Mouse (Mus musculus) B cell, adult 2 months (primary cell): ENCODE results near the gene Gtf3c6.

Experiments used
- DNase-seq, 2 experiments: peaks; one replicate each; pipeline ENCODE4 v3.0.0; 2022

Gene Gtf3c6

DNA sequence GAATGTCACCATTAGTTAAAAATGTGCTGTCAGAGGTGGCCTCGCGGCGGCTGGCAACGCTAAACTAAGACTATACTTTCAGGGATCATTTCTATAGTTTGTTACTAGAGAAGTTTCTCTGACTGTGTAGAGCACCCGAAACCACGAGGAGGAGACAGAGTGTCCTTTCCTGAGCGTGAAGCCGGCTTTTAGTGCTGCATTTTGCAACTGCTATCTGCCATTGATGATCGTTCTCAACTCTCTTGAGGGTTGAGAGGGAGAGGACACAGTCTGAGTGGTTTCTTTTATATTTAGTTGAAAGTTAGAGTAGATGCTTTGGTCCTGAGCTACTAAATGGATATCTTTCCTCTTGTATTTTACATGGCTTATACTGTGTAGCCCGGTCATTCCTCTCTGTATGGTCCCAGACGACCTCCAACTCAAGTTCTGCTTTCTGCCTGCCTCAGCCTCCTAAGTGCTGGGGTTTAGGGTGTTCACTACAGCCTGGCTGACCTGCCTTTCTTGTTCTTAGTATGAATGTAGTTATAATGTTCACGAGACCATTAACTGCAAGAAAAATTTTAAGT lies 576 bp upstream of the Gtf3c6 start:
- peak; percentile 78 to 81 for DNase-seq

DNA sequence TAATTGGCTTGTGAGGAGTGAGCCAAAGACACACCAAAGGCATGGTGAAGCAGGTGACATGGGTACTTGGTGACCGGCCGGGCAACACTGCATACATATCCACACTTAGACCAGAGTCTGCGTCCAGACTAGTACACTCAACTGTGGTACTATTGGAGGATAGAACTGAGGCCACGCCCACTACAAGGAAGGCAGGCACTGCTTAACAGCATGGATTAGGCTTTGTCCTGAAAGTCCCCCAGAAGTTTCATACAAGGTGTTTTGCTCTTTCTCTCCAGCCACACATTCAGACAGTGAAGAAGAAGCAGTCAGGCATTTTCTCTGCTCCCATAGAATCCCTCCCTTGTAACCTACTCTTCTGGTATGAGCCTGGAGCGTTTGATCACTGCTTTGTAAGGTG lies 1.2 kb downstream of the Gtf3c6 start:
- DNase-seq = peak; percentile 39 to 40

DNA sequence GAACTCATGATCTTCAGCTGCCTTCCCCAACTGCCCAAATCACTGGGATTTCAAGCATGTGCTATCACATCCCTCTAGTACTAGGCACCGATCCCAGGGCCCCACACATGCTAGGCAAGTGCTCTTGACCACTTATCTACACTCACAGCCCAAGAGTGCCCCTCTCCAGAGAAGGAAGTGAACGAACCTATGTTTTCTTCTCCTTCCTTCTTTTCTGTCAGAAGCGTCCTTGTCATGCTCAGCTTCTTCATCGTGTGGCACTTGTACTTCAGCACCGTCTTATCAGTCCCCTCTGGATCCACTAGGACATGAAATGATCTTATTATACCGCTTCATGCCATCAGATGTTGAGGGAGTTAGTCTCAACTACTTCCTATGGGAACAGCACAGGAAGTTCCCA lies 6.9 kb downstream of the Gtf3c6 start:
- DNase-seq = no peak

DNA sequence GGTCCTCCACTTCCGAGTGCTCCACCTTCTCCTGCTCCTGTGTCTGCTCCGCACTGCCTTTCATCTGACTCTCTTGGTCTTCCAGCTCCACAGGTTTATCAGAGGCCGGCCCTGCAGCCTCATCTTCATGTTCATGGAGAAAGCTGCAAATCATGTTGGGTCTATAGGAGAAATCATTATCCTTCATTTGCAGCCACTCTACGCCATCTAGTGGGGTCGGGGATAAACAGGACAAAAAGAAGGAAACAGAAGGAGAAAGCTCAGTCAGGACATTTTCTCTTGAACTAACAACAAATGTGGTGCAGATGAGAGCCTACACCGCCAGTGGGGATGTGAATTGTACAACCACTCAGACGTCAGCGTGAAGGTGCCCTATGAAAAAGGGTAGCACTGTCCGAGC lies 8.3 kb downstream of the Gtf3c6 start:
- DNase-seq = no peak

DNA sequence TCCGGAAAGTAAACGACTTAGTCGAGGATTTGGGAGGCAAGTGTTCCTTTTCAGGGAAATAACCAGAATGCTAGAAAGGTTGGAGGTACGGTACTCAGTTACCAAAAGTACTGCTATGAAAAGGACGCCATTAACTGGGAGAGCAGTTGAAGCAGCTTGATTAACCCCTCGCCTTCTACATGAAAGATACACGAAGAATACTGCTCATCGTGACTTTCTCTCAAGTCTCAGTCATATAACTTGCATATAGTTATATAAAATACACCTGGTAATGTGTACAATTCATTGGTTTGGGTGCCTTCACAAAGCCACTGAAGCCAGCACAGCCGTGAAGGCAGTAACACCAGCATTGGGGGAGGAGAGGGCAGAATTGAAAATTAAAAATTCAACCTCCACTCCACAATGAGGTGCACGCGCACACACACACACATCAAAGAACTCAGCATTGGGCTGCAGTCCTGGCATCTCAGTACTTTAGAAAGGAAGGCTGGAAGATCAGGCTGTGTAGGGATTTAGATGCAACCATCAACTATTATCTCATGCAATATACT lies 10.7 kb downstream of the Gtf3c6 start:
- DNase-seq = no peak

DNA sequence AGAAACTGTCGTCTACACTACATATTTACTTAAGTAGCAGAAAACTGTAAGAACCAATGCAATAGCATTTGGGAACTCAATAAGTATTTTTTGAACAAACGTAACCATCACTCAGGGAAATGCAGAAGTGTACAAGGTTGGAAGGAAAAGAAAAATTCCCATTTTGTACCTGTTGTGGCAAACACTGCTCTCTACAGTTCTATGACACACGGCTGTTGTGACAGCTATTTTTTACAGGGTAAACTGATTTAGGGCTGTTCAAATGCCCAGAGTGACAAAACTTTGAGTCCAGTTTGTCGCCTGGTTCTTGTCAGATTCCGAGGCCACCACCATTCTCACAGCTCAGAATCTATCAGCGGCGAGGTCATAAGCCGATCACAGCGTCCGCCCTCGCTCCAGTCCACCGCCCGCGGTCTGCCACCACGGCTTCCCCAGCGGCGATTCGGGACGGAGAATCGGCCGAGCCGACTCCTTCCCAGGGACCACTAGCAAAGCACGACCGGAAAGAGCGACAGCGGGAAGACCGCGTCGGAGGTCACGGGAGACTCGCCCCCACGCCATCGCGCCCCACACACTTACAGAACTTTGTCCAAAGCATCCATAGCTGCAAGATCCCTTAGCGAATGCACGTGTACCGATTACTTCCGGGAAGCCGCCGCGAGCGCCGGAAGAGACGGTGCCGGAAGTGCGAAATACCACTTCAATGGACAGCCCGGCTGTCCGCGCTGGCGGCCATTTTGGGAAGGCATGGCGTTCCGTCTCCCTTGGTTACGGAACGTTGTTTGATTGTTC lies 11.3 kb downstream of the Gtf3c6 start, which contains the start of gene Rpf2:
Rpf2 (minus strand) TSS at position 663 of the 792 bp plus-strand sequence.
- peak; percentile 81 to 83 for DNase-seq

DNA sequence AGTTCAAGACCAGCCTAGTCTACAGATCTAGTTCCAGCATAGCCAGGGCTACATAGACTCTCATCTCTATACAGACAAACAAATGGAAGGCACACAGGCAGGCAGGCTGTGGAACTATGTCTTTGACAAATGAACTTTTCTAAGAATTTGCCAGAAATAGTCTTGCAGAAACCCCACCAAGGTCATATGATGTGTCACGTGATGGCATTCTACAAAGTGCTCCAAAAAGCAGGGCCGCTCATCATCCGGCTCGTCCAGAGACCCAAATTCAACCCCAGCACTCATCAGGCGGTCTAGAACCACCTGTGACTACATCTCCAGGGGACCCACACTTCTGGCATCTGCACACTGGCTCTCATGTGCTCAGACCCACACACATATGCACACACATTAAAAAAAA lies 20.1 kb downstream of the Gtf3c6 start:
- DNase-seq = no peak

DNA sequence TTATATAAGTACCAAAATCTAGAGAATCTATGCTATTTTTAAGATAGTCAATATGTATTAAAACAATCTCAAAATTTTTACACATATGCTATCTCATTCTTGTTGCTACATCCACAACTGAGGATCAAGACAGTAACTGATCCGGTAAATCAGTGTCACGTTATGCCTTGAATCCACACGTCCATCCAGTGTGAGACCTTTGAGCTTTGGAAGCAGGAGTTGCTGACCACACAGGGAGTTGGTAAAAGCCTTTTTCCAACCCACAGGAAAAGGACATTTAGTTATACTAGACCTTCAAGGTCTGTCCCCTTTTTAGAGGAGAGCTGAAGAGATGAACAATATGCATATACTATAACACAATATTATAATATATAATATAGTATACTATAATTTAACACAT lies 24.7 kb downstream of the Gtf3c6 start:
- DNase-seq = no peak

DNA sequence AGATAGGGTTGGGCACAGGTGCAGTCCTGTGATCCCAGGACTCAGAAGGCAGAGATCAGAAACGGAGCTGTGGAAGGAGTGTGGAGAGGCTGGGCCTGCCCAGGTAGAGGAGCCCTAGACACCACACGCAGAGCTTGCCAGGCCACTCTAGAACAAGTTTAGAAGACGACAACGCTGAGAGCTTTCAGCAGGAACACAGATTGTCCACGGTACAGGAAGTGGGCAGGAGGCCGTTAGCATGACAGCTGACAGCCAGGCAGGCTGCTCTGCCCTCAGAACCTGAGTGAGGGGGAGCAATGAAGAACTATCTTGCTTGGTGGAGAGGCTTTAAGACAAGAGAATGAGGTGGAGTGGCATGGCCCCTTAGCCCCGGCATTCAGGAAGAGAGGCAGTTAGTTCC lies 25.5 kb downstream of the Gtf3c6 start:
- no peak for DNase-seq

DNA sequence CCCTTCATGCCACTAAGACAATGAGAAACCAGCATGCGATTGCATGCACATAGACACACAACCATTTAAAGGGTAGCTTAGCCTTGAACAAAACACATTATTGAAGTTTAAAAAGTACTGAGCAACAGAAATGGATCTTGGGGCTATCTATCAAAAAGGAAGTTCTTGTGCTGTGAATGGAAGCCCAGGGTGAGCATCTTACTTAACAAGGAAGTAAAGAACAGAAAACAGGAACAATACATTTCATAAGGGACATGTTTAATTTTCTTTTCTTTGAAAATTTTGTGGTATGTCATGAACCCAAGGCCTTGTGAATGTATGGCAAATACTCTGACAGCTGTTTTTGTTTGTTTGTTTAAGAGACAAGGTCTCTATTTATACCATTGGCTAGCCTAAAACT lies 28.2 kb downstream of the Gtf3c6 start:
- DNase-seq = no peak

DNA sequence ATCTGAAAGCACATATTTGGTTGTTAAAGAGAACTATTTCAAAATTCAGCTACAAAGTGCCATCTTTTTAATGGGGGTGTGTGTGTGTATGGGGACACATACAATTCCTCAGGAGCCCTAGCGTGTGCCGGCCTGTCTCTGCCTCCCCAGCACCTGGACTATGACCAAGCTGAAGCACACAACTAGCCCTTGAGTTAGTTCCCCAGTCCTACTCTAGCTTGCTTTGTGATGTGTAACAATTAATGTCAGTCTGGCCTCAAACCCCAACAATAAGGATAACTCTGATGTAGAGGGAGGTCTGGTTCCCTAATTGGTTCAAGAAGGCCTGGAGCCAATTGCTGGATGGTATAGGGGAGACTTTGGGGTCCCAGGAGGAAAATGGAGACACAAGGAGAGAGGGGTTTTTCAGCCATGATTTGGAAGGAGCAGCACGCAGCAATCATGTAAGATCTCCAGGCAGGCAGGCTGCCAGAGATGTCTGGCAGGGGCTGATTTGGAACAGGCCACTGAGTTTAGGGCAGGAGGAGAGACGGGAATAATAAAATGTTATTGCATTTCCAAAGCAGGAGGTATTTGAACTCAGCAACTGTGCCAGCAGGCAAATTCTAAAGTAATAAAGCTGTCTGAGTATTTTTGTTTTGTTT lies 30.1 kb downstream of the Gtf3c6 start:
- DNase-seq = no peak

DNA sequence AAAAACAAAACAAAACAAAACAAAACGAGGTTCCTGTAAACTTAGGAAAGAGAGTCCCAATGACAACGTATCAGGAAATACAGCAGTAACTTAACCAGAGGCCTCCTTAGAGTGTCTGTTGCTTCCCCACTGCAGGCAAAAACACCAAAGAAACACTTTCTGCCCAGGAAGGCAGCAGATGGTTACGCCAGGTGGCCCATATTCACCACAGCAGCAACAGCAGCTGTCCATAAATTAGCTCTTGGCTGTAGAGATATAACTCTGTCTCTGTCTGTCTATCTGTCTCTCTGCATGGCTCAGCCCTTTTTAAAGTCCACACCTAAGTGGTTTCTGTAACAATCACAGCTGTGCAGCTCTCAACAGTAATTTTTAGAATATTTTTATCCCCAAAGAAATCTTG lies 39.0 kb downstream of the Gtf3c6 start:
- DNase-seq = no peak

DNA sequence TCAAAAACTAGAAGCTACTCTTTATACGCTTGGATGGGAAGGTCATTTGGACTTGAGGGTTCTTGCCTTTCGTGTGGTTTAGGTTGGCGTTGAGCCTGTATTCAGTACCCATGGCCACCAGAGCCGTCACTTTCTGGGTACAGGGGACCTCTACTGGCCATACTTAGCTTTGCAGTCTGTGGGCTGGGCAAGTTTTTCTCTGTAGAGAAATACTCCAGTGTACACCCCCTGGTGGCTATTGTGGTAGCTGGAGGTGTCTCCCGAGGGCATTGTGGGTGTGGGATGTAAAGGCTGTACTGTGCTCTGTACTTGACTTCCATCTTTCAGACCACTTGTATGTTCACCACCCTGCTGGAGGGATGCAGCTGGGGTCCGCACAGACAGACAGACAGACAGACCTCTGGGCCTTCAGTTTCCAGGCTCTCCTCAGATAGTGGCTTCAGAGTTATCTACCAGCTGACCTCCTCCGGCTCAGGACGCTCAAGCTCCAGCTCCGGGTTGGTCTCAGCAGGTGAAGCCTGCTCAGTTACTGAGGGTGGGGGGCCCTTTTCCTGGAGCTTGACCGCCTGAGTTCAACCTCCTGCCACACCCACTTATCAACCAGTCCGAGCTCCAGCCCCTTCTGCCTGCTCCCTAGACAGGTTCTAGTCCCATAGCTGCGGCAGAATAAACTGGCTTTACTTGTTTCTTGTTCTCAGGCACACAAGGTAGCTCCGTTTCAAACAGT lies 45.3 kb downstream of the Gtf3c6 start:
- DNase-seq = peak; percentile 92 to 95
